Mouse (Mus musculus) kidney, adult 11 months (tissue): ENCODE results near the gene Fahd2a.
A peak's percentile ranks its signal among the peaks of the same experiment; 100 is the strongest.

ENCODE experiments used
- DNase-seq: peaks from one replicate; pipeline ENCODE4 v3.0.0; 2022

Gene Fahd2a

GRCm38 (mm10) chr2:127444055-127444789 is at the start of gene Fahd2a:
Gene Fahd2a (minus strand): TSS chr2:127444565.
- DNase-seq = peak; percentile 89

- DNase-seq = peak; percentile 78
Observed at GRCm38 (mm10) chr2:127484476-127485170, 40.3 kb upstream of the Fahd2a start.

- no peak for DNase-seq
Observed at GRCm38 (mm10) chr2:127483001-127483400, 38.6 kb upstream of the Fahd2a start.

- peak; percentile 63 for DNase-seq
Observed at GRCm38 (mm10) chr2:127482533-127482911, 38.2 kb upstream of the Fahd2a start.

- no peak for DNase-seq
Observed at GRCm38 (mm10) chr2:127481841-127482532, 37.6 kb upstream of the Fahd2a start.

GRCm38 (mm10) chr2:127479763-127480162 is 35.4 kb upstream of the Fahd2a start:
- no peak for DNase-seq

GRCm38 (mm10) chr2:127479210-127479609 is 34.8 kb upstream of the Fahd2a start:
- DNase-seq = no peak

- no peak for DNase-seq
Observed at GRCm38 (mm10) chr2:127472279-127472678, 27.9 kb upstream of the Fahd2a start.

GRCm38 (mm10) chr2:127471281-127471680 is 26.9 kb upstream of the Fahd2a start:
- no peak for DNase-seq

- DNase-seq = no peak
Observed at GRCm38 (mm10) chr2:127470661-127471060, 26.3 kb upstream of the Fahd2a start.

- DNase-seq = no peak
Observed at GRCm38 (mm10) chr2:127470183-127470582, 25.8 kb upstream of the Fahd2a start.

GRCm38 (mm10) chr2:127462314-127462713 is 17.9 kb upstream of the Fahd2a start:
- DNase-seq = peak; percentile 37

GRCm38 (mm10) chr2:127461351-127461750 is 17.0 kb upstream of the Fahd2a start:
- DNase-seq = no peak

- no peak for DNase-seq
Observed at GRCm38 (mm10) chr2:127459341-127459740, 15.0 kb upstream of the Fahd2a start.

- DNase-seq = peak; percentile 72
Observed at GRCm38 (mm10) chr2:127453764-127454163, 9.4 kb upstream of the Fahd2a start.

GRCm38 (mm10) chr2:127453141-127453540 is 8.8 kb upstream of the Fahd2a start:
- DNase-seq = peak; percentile 62

- no peak for DNase-seq
Observed at GRCm38 (mm10) chr2:127451748-127452147, 7.4 kb upstream of the Fahd2a start.

GRCm38 (mm10) chr2:127449691-127450090 is 5.3 kb upstream of the Fahd2a start:
- peak; percentile 86 for DNase-seq

GRCm38 (mm10) chr2:127446847-127447246 is 2.5 kb upstream of the Fahd2a start:
- DNase-seq = no peak

- DNase-seq = no peak
Observed at GRCm38 (mm10) chr2:127437697-127438096, 6.7 kb downstream of the Fahd2a start.

- no peak for DNase-seq
Observed at GRCm38 (mm10) chr2:127435554-127435953, 8.8 kb downstream of the Fahd2a start.

- no peak for DNase-seq
Observed at GRCm38 (mm10) chr2:127435135-127435534, 9.2 kb downstream of the Fahd2a start.

- DNase-seq = no peak
Observed at GRCm38 (mm10) chr2:127433487-127434295, 10.7 kb downstream of the Fahd2a start.
